Mouse (Mus musculus): Measurements from ENCODE around the gene Hist1h2bp. TPM values are rescaled to one million over a fixed set of nuclear protein-coding genes. Genes with fewer than 3 reads are reported as not detected.
"Not testable (repeated sequence)": the region's sequence is repeated elsewhere in the genome, so short reads cannot be mapped to it uniquely, and the experiment has no call there.

The Hist1h2bp gene
- 0.66 and 1.7 TPM in 2 replicates for polyA plus RNA-seq (2015; fragmentation: Nextera tagmentation; extraction: Ambion mirVana)

- not testable (repeated sequence) for H3K27me3 ChIP-seq, H3K36me3 ChIP-seq, H3K9me3 ChIP-seq
- H3K9ac ChIP-seq (replicated peaks): peak within 1 kb of the TSS; percentile 61
- H3K4me2 ChIP-seq (replicated peaks): peak within 1 kb of the TSS; percentile 64
- peak; percentile 96 for ATAC-seq
- H3K27ac ChIP-seq: peak within 1 kb of the TSS; percentile 84
- WGBS: under 1% methylated on average over 42 of the region's 63 CpGs
- H3K4me1 ChIP-seq (replicated peaks): peaks cover 41% of the 10 kb centered on the region
- peak within 1 kb of the TSS; percentile 39 for H3K4me3 ChIP-seq (replicated peaks)
These were observed at the start of gene Hist1h2bp, which contains the start of gene Hist1h2an for GRCm38 (mm10) chr13:21786899-21787629. Hist1h2bp (plus strand) TSS chr13:21787461. Hist1h2an (minus strand) TSS chr13:21787218.

GRCm38 (mm10) chr13:21745006-21745405 is 42.3 kb upstream of the Hist1h2bp start:
- no peaks in the 10 kb centered on the region for H3K36me3 ChIP-seq
- H3K4me2 ChIP-seq (replicated peaks): no peak overlapping the region
- no peak overlapping the region for H3K9ac ChIP-seq (replicated peaks)
- WGBS: 94% methylated on average over 1 of the region's 1 CpGs
- H3K4me3 ChIP-seq (replicated peaks): no peak overlapping the region
- H3K4me1 ChIP-seq (replicated peaks): peaks cover 22% of the 10 kb centered on the region
- no peaks in the 10 kb centered on the region for H3K9me3 ChIP-seq
- no peak for ATAC-seq
- no peaks in the 10 kb centered on the region for H3K27me3 ChIP-seq
- no peak overlapping the region for H3K27ac ChIP-seq

- Histone ChIP-seq H3K36me3 (no peaks in the 10 kb centered on the region), H3K4me3 (replicated peaks) (peak overlapping the region; percentile 61), H3K27ac (peak overlapping the region; percentile 91), H3K9me3 (no peaks in the 10 kb centered on the region), H3K4me2 (replicated peaks) (peak overlapping the region; percentile 81), H3K27me3 (no peaks in the 10 kb centered on the region), H3K9ac (replicated peaks) (peak overlapping the region; percentile 79), H3K4me1 (replicated peaks) (peaks cover 37% of the 10 kb centered on the region)
- WGBS: 5% methylated on average over 5 of the region's 5 CpGs
- ATAC-seq: no peak
These were observed 37.7 kb upstream of the Hist1h2bp start for GRCm38 (mm10) chr13:21749387-21750158.

GRCm38 (mm10) chr13:21750159-21751017 is 36.9 kb upstream of the Hist1h2bp start, which contains the start of gene Hist1h4k:
Hist1h4k (minus strand) TSS chr13:21750505.
- H3K9ac ChIP-seq (replicated peaks): peak within 1 kb of the TSS; percentile 79
- H3K36me3 ChIP-seq, H3K9me3 ChIP-seq, H3K27me3 ChIP-seq: not testable (repeated sequence)
- H3K4me1 ChIP-seq (replicated peaks): peaks cover 41% of the 10 kb centered on the region
- H3K4me3 ChIP-seq (replicated peaks): peak within 1 kb of the TSS; percentile 61
- under 1% methylated on average over 41 of the region's 56 CpGs for WGBS
- peak within 1 kb of the TSS; percentile 91 for H3K27ac ChIP-seq
- H3K4me2 ChIP-seq (replicated peaks): peak within 1 kb of the TSS; percentile 81
- ATAC-seq: peak; percentile 85

GRCm38 (mm10) chr13:21751417-21751816 is 35.8 kb upstream of the Hist1h2bp start:
- no peaks in the 10 kb centered on the region for H3K27me3 ChIP-seq
- no peaks in the 10 kb centered on the region for H3K36me3 ChIP-seq
- H3K9me3 ChIP-seq: no peaks in the 10 kb centered on the region
- H3K27ac ChIP-seq: no peak overlapping the region; the same call in 1 of the 2 replicates
- H3K4me1 ChIP-seq (replicated peaks): peaks cover 45% of the 10 kb centered on the region
- no peak overlapping the region for H3K4me3 ChIP-seq (replicated peaks)
- H3K4me2 ChIP-seq (replicated peaks): no peak overlapping the region
- no peak for ATAC-seq
- no peak overlapping the region for H3K9ac ChIP-seq (replicated peaks)

GRCm38 (mm10) chr13:21751827-21752226 is 35.4 kb upstream of the Hist1h2bp start:
- ATAC-seq: no peak
- 77% methylated on average over 3 of the region's 3 CpGs for WGBS
- peaks cover 45% of the 10 kb centered on the region for H3K4me1 ChIP-seq (replicated peaks)
- no peak overlapping the region for H3K4me2 ChIP-seq (replicated peaks)
- H3K9me3 ChIP-seq: no peaks in the 10 kb centered on the region
- H3K36me3 ChIP-seq: no peaks in the 10 kb centered on the region
- no peaks in the 10 kb centered on the region for H3K27me3 ChIP-seq
- no peak overlapping the region for H3K9ac ChIP-seq (replicated peaks)
- H3K27ac ChIP-seq: peak overlapping the region; percentile 40; the same call in 1 of the 2 replicates
- H3K4me3 ChIP-seq (replicated peaks): no peak overlapping the region

- H3K9me3 ChIP-seq: no peaks in the 10 kb centered on the region
- peak overlapping the region; percentile 40 for H3K27ac ChIP-seq
- 52% methylated on average over 3 of the region's 3 CpGs for WGBS
- no peak overlapping the region for H3K4me3 ChIP-seq (replicated peaks)
- ATAC-seq: no peak
- peaks cover 41% of the 10 kb centered on the region for H3K4me1 ChIP-seq (replicated peaks)
- H3K9ac ChIP-seq (replicated peaks): 0 out of 2 replicates have a peak overlapping the region, but pooled peaks have one; percentile 28
- no peaks in the 10 kb centered on the region for H3K36me3 ChIP-seq
- peak overlapping the region; percentile 76 for H3K4me2 ChIP-seq (replicated peaks)
- H3K27me3 ChIP-seq: no peaks in the 10 kb centered on the region
These were observed 34.9 kb upstream of the Hist1h2bp start for GRCm38 (mm10) chr13:21752356-21752755.

- Histone ChIP-seq H3K27ac (peak overlapping the region; percentile 95), H3K4me1 (replicated peaks) (peaks cover 37% of the 10 kb centered on the region), H3K4me3 (replicated peaks) (peak overlapping the region; percentile 43), H3K9me3 (no peaks in the 10 kb centered on the region), H3K27me3 (no peaks in the 10 kb centered on the region), H3K4me2 (replicated peaks) (peak overlapping the region; percentile 76), H3K9ac (replicated peaks) (peak overlapping the region; percentile 68), H3K36me3 (no peaks in the 10 kb centered on the region)
- WGBS: 2% methylated on average over 10 of the region's 10 CpGs
- ATAC-seq: no peak
These were observed 34.2 kb upstream of the Hist1h2bp start for GRCm38 (mm10) chr13:21753051-21753523.

GRCm38 (mm10) chr13:21753524-21754285 is 33.6 kb upstream of the Hist1h2bp start, which contains the start of the genes Hist1h2ak and Hist1h2bn:
Hist1h2ak (minus strand) TSS chr13:21753827.
Hist1h2bn (plus strand) TSS chr13:21754123.
- ATAC-seq: peak; percentile 96
- Histone ChIP-seq H3K9ac (replicated peaks) (peak within 1 kb of the TSS; percentile 68), H3K4me3 (replicated peaks) (peak within 1 kb of the TSS; percentile 43), H3K27ac (peak within 1 kb of the TSS; percentile 95), H3K4me1 (replicated peaks) (peaks cover 33% of the 10 kb centered on the region), H3K4me2 (replicated peaks) (peak within 1 kb of the TSS; percentile 76)
- H3K36me3 ChIP-seq, H3K9me3 ChIP-seq, H3K27me3 ChIP-seq: not testable (repeated sequence)
- under 1% methylated on average over 46 of the region's 50 CpGs for WGBS

GRCm38 (mm10) chr13:21754294-21755001 is 32.8 kb upstream of the Hist1h2bp start:
- peak; percentile 0; the same call in 1 of the 2 replicates for ATAC-seq
- H3K4me3 ChIP-seq (replicated peaks): peak overlapping the region; percentile 43
- H3K9me3 ChIP-seq, H3K27me3 ChIP-seq, H3K36me3 ChIP-seq: not testable (repeated sequence)
- under 1% methylated on average over 18 of the region's 26 CpGs for WGBS
- peak overlapping the region; percentile 76 for H3K4me2 ChIP-seq (replicated peaks)
- H3K9ac ChIP-seq (replicated peaks): peak overlapping the region; percentile 66
- peak overlapping the region; percentile 95 for H3K27ac ChIP-seq
- peaks cover 26% of the 10 kb centered on the region for H3K4me1 ChIP-seq (replicated peaks)
